Mouse (Mus musculus): ENCODE results near the gene Uba3.
A peak's percentile ranks its signal among the peaks of the same experiment; 100 is the strongest.

Gene Uba3

GRCm38 (mm10) chr6:97210191-97210961 is 4.9 kb upstream of the Uba3 start, which contains the start of gene Arl6ip5:
Arl6ip5 (plus strand) TSS chr6:97210689.
- DNase-seq (ENCODE audit: low spot score in 2 of 2) = peak in 1 of 2 experiments; percentile 90

GRCm38 (mm10) chr6:97209751-97210150 is 4.3 kb upstream of the Uba3 start:
- no peak for DNase-seq (ENCODE audit: low spot score in 2 of 2)

- DNase-seq (ENCODE audit: low spot score in 2 of 2) = no peak
Observed at GRCm38 (mm10) chr6:97209201-97209600, 3.8 kb upstream of the Uba3 start.

GRCm38 (mm10) chr6:97208406-97208805 is 3.0 kb upstream of the Uba3 start:
- DNase-seq (ENCODE audit: low spot score in 2 of 2) = no peak

GRCm38 (mm10) chr6:97207085-97207484 is 1.6 kb upstream of the Uba3 start:
- DNase-seq (ENCODE audit: low spot score in 2 of 2) = no peak

GRCm38 (mm10) chr6:97204952-97205351 is 495 bp downstream of the Uba3 start:
- peak in 1 of 2 experiments; percentile 49 for DNase-seq (ENCODE audit: low spot score in 2 of 2)

- DNase-seq (ENCODE audit: low spot score in 2 of 2) = no peak
Observed at GRCm38 (mm10) chr6:97204252-97204869, 1.1 kb downstream of the Uba3 start.

GRCm38 (mm10) chr6:97202477-97202876 is 3.0 kb downstream of the Uba3 start:
- DNase-seq (ENCODE audit: low spot score in 2 of 2) = no peak

GRCm38 (mm10) chr6:97200437-97200836 is 5.0 kb downstream of the Uba3 start:
- DNase-seq (ENCODE audit: low spot score in 2 of 2) = no peak

- no peak for DNase-seq (ENCODE audit: low spot score in 2 of 2)
Observed at GRCm38 (mm10) chr6:97179367-97179828, 26.0 kb downstream of the Uba3 start.

GRCm38 (mm10) chr6:97178491-97179366 is 26.7 kb downstream of the Uba3 start, which contains the start of gene Tmf1:
Tmf1 (minus strand) TSS chr6:97179122.
- peak; percentile 90 to 97 for DNase-seq (ENCODE audit: low spot score in 2 of 2)

GRCm38 (mm10) chr6:97175716-97176115 is 29.7 kb downstream of the Uba3 start:
- DNase-seq (ENCODE audit: low spot score in 2 of 2) = no peak

GRCm38 (mm10) chr6:97150156-97150555 is 55.3 kb downstream of the Uba3 start:
- no peak for DNase-seq (ENCODE audit: low spot score in 2 of 2)

- DNase-seq (ENCODE audit: low spot score in 2 of 2) = no peak
Observed at GRCm38 (mm10) chr6:97149721-97150120, 55.7 kb downstream of the Uba3 start.

- DNase-seq (ENCODE audit: low spot score in 2 of 2) = peak; percentile 71 to 79
Observed at GRCm38 (mm10) chr6:97148383-97149251, 56.8 kb downstream of the Uba3 start, which contains the start of gene Eogt. Eogt (minus strand) TSS chr6:97149182.

GRCm38 (mm10) chr6:97147755-97148382 is 57.6 kb downstream of the Uba3 start:
- DNase-seq (ENCODE audit: low spot score in 2 of 2) = peak in 1 of 2 experiments; percentile 23

GRCm38 (mm10) chr6:97145156-97145555 is 60.3 kb downstream of the Uba3 start:
- no peak for DNase-seq (ENCODE audit: low spot score in 2 of 2)

- DNase-seq (ENCODE audit: low spot score in 2 of 2) = no peak
Observed at GRCm38 (mm10) chr6:97144359-97144758, 61.1 kb downstream of the Uba3 start.

GRCm38 (mm10) chr6:97142611-97143010 is 62.8 kb downstream of the Uba3 start:
- no peak for DNase-seq (ENCODE audit: low spot score in 2 of 2)

- no peak for DNase-seq (ENCODE audit: low spot score in 2 of 2)
Observed at GRCm38 (mm10) chr6:97141811-97142210, 63.6 kb downstream of the Uba3 start.

All from spleen, postnatal 10 days (tissue).